Mouse (Mus musculus): ENCODE measurements around the gene Rpl23a. TPM values are rescaled to one million over a fixed set of nuclear protein-coding genes. Genes with fewer than 3 reads are reported as not detected.

Gene Rpl23a
- 699 TPM for polyA plus RNA-seq (2015; fragmentation: Illumina TruSeq; extraction: RNeasy Lipid Tissue Mini Kit (QIAGEN cat#74804); ENCODE audit: insufficient read depth, low read depth, low replicate concordance)

DNA sequence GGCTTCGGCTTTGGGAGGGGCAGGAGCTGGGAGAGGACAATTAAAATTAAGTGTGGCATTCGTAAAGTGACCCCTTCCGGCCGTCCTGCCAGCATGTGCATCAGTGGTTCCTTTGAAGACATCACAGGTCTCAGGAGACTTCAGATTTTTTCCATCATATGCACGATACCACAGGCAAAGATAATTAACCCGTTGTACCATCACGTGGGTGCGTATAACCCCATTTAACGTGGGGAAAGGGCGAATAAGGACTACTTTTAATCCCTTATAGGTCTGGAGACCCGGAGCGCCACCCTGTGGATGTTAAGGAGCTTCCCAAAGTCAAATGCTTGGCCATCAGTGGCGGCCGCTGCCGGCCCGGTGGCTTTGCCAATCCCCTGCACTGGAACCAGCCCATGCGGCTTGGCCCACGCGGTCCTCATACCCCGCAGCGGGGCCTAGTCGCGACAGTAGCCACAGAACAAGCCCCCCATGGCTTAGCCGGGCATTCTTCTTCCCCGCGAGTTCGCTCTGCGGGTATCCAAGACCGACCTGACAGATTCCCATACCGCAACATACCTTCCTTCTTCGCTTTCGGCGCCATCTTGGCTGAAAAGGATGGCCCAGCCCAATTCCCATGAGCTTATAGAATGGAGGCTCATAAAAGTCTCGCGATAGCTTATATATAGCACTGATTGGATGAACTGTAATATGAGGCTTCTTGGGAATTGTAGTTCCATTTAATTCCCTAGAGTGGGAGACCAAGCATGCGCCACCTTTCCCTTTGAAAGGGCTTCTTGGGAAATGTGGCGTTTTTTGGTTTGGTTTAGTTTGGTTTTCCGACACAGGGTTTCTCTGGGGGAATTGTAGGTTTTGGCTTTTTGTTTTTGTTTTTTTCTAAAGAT is at the start of gene Rpl23a:
Gene Rpl23a (minus strand): TSS at position 624 of the 884 bp plus-strand sequence.

DNA sequence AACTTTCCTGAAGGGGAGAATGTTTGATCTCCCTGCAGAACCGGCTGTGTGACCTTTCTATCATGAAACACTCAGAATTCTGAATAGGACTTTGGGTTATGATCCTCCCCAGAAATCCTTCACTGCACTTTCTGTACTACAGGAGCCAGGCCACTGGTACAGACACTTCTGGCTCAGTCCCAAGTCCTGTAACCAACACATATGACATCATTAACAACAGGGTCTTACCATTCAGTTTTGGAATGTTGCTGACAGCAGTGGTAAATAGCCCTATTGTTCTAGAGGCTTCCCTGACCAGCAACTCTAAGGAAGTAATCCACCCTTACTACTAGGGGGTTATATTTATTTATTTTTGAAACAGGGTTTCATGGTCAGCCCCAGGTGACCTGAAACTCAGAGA is 9.7 kb upstream of the Rpl23a start, which contains the start of gene Proca1:
Gene Proca1 (plus strand): TSS at position 280 of the 400 bp plus-strand sequence.

DNA sequence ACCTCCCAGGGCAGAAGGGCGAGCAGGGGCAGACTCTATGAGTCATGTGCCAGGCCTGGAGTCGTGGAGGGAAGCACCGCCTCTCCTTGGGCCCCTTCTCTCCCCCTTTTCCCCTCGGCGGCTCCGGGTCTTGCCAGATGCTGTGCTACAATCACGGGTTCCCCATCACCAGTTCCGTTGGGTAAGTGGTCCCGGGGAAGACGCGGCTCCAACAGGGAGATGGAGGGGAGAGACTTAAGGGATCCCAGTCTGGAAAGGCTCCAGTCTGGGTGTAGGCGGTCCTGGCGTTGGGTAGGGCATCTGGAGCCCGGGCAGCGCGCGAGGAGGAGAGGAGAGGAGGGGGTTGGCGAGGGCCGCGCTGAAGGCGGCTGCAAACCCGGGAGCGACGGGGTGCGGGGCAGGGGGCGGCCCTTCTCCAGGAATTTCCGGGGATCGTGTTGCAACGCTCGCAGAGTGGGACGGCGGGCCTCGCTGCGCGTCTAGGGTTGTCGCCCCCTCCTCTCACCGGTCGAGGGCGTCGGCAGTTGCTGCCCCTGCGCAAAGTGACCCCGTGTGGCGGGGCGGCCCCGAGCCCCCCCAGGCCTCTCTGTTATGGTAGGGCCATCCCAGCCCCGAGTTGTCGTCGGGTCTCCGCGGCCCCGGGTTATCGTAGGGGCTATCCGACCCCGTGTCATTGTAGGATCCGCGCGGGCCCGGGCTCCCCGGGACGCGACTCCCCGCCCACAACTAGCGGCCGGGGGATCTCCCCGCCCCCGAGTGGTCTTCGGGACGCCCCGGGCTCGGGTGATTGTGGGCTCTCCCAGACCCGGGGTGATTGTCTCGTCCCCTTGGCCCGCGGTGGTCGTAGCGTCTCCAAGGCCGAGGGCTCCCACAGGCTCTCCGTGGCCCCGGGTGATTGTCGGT is 5.2 kb upstream of the Rpl23a start, which contains the start of gene Rab34:
Gene Rab34 (plus strand): TSS at position 100 of the 903 bp plus-strand sequence.

DNA sequence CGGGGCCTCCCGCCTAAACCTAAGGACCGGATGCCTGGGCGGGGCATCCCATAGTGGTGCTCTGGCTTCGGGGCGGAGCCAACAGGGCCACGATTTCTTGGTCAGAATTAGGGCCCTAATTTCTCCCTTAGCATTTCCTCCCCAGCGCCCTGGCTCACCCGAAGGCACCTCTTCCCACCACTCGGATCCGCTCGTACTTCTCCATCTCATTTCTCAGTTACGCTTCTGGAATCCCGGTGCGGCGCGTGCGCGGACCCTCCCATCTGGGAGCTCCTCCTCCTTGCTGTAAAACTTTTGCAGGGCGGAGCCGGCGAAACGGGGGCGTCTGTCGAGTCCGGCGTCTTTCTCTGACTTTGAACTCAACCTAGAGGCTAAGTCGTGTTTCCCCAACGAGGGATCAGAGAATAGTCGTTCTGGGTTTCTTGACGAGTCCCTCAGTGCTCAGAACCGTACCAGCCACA is 7.0 kb downstream of the Rpl23a start, which contains the start of the genes Nek8 and Tlcd1:
Gene Nek8 (minus strand): TSS at position 274 of the 461 bp plus-strand sequence.
Gene Tlcd1 (plus strand): TSS at position 310 of the 461 bp plus-strand sequence.

DNA sequence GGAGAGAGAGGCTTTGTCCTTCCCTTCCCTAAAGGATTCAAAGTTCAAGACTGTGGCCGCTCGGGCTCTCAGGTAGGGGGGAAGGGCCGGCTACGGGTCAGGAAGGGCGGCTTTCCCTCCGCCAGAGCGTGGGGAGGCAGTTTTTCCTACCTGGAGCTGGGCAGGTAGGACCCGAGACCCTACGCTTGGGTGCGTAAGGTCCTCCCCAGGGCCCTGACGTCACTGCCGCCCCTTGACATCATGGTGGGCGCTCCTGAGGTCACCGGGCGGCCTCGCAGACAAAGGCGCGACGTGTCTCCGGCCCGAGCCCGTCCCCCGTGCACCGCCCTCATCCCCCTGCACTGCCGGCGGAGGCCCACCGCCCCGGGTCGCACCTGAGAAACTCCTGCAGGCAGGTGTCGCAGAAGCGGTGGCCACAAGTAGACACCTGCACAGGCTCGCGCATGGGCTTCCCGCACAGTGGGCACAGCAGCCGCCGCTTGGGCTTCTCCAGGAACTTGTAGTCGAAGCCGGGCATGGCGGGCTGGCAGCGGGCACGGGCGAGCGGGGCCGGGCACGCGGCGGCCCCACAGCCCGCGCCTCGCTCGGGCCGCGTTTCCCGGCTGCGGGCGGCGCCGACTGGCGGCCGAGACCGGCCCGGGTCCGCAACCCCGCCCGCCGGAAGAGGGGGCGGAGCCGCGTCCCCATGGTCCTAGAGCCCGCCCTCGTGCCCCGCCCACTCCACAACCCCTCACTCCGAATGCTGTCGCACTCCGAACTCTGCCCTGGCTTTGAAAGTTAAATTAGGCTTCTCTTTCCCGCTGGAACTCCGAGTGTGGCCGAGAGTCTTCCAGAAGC is 18.2 kb downstream of the Rpl23a start, which contains the start of gene Traf4:
Gene Traf4 (minus strand): TSS at position 666 of the 837 bp plus-strand sequence.

Other genes starting within 250 kb of the Rpl23a start
- 18.7 TPM for gene Phf12, start 200.8 kb downstream of the Rpl23a start, polyA plus RNA-seq (2015; fragmentation: Illumina TruSeq; extraction: RNeasy Lipid Tissue Mini Kit (QIAGEN cat#74804); ENCODE audit: insufficient read depth, low read depth, low replicate concordance)
- 2.6 TPM for gene Dhrs13, start 151.3 kb downstream of the Rpl23a start, polyA plus RNA-seq (2015; fragmentation: Illumina TruSeq; extraction: RNeasy Lipid Tissue Mini Kit (QIAGEN cat#74804); ENCODE audit: insufficient read depth, low read depth, low replicate concordance)
- gene Flot2, start 145.7 kb downstream of the Rpl23a start, polyA plus RNA-seq (2015; fragmentation: Illumina TruSeq; extraction: RNeasy Lipid Tissue Mini Kit (QIAGEN cat#74804); ENCODE audit: insufficient read depth, low read depth, low replicate concordance) = 11.2 TPM
- gene Eral1, start 103.2 kb downstream of the Rpl23a start, polyA plus RNA-seq (2015; fragmentation: Illumina TruSeq; extraction: RNeasy Lipid Tissue Mini Kit (QIAGEN cat#74804); ENCODE audit: insufficient read depth, low read depth, low replicate concordance) = 7.3 TPM
- 3.5 TPM for gene Fam222b, start 88.9 kb downstream of the Rpl23a start, polyA plus RNA-seq (2015; fragmentation: Illumina TruSeq; extraction: RNeasy Lipid Tissue Mini Kit (QIAGEN cat#74804); ENCODE audit: insufficient read depth, low read depth, low replicate concordance)
- 4.2 TPM for gene Traf4, start 18.0 kb downstream of the Rpl23a start, polyA plus RNA-seq (2015; fragmentation: Illumina TruSeq; extraction: RNeasy Lipid Tissue Mini Kit (QIAGEN cat#74804); ENCODE audit: insufficient read depth, low read depth, low replicate concordance)
- 2.8 TPM for gene Nek8, start 6.9 kb downstream of the Rpl23a start, polyA plus RNA-seq (2015; fragmentation: Illumina TruSeq; extraction: RNeasy Lipid Tissue Mini Kit (QIAGEN cat#74804); ENCODE audit: insufficient read depth, low read depth, low replicate concordance)
- 4.9 TPM for gene Tlcd1, start 6.9 kb downstream of the Rpl23a start, polyA plus RNA-seq (2015; fragmentation: Illumina TruSeq; extraction: RNeasy Lipid Tissue Mini Kit (QIAGEN cat#74804); ENCODE audit: insufficient read depth, low read depth, low replicate concordance)
- 8.5 TPM for gene Rab34, start 4.8 kb upstream of the Rpl23a start, polyA plus RNA-seq (2015; fragmentation: Illumina TruSeq; extraction: RNeasy Lipid Tissue Mini Kit (QIAGEN cat#74804); ENCODE audit: insufficient read depth, low read depth, low replicate concordance)
- 2.8 TPM for gene Proca1, start 9.8 kb upstream of the Rpl23a start, polyA plus RNA-seq (2015; fragmentation: Illumina TruSeq; extraction: RNeasy Lipid Tissue Mini Kit (QIAGEN cat#74804); ENCODE audit: insufficient read depth, low read depth, low replicate concordance)
- 21.8 TPM for gene Sdf2, start 62.2 kb upstream of the Rpl23a start, polyA plus RNA-seq (2015; fragmentation: Illumina TruSeq; extraction: RNeasy Lipid Tissue Mini Kit (QIAGEN cat#74804); ENCODE audit: insufficient read depth, low read depth, low replicate concordance)
- 10.6 TPM for gene Supt6, start 62.4 kb upstream of the Rpl23a start, polyA plus RNA-seq (2015; fragmentation: Illumina TruSeq; extraction: RNeasy Lipid Tissue Mini Kit (QIAGEN cat#74804); ENCODE audit: insufficient read depth, low read depth, low replicate concordance)
- gene 2610507B11Rik, start 78.2 kb upstream of the Rpl23a start, polyA plus RNA-seq (2015; fragmentation: Illumina TruSeq; extraction: RNeasy Lipid Tissue Mini Kit (QIAGEN cat#74804); ENCODE audit: insufficient read depth, low read depth, low replicate concordance) = 29.5 TPM
- gene BC030499, start 107.3 kb upstream of the Rpl23a start, polyA plus RNA-seq (2015; fragmentation: Illumina TruSeq; extraction: RNeasy Lipid Tissue Mini Kit (QIAGEN cat#74804); ENCODE audit: insufficient read depth, low read depth, low replicate concordance) = not detected
- gene Spag5, start 117.9 kb upstream of the Rpl23a start, polyA plus RNA-seq (2015; fragmentation: Illumina TruSeq; extraction: RNeasy Lipid Tissue Mini Kit (QIAGEN cat#74804); ENCODE audit: insufficient read depth, low read depth, low replicate concordance) = not detected
- 1.1 TPM for gene Aldoc, start 139.4 kb upstream of the Rpl23a start, polyA plus RNA-seq (2015; fragmentation: Illumina TruSeq; extraction: RNeasy Lipid Tissue Mini Kit (QIAGEN cat#74804); ENCODE audit: insufficient read depth, low read depth, low replicate concordance)
- 7.7 TPM for gene Pigs, start 144.8 kb upstream of the Rpl23a start, polyA plus RNA-seq (2015; fragmentation: Illumina TruSeq; extraction: RNeasy Lipid Tissue Mini Kit (QIAGEN cat#74804); ENCODE audit: insufficient read depth, low read depth, low replicate concordance)
- 3.8 TPM for gene Unc119, start 159.9 kb upstream of the Rpl23a start, polyA plus RNA-seq (2015; fragmentation: Illumina TruSeq; extraction: RNeasy Lipid Tissue Mini Kit (QIAGEN cat#74804); ENCODE audit: insufficient read depth, low read depth, low replicate concordance)
- not detected for gene Foxn1, start 203.0 kb upstream of the Rpl23a start, polyA plus RNA-seq (2015; fragmentation: Illumina TruSeq; extraction: RNeasy Lipid Tissue Mini Kit (QIAGEN cat#74804); ENCODE audit: insufficient read depth, low read depth, low replicate concordance)
- not detected for gene Slc13a2, start 238.6 kb upstream of the Rpl23a start, polyA plus RNA-seq (2015; fragmentation: Illumina TruSeq; extraction: RNeasy Lipid Tissue Mini Kit (QIAGEN cat#74804); ENCODE audit: insufficient read depth, low read depth, low replicate concordance)